Mouse (Mus musculus): Measurements from ENCODE around the gene Tbx21. TPM values are rescaled to one million over a fixed set of nuclear protein-coding genes. Genes with fewer than 3 reads are reported as not detected.

The Tbx21 gene
- polyA plus RNA-seq (2016; fragmentation: Nextera tagmentation; extraction: Ambion mirVana), result 0.23 and 0.37 TPM in 2 replicates

DNA sequence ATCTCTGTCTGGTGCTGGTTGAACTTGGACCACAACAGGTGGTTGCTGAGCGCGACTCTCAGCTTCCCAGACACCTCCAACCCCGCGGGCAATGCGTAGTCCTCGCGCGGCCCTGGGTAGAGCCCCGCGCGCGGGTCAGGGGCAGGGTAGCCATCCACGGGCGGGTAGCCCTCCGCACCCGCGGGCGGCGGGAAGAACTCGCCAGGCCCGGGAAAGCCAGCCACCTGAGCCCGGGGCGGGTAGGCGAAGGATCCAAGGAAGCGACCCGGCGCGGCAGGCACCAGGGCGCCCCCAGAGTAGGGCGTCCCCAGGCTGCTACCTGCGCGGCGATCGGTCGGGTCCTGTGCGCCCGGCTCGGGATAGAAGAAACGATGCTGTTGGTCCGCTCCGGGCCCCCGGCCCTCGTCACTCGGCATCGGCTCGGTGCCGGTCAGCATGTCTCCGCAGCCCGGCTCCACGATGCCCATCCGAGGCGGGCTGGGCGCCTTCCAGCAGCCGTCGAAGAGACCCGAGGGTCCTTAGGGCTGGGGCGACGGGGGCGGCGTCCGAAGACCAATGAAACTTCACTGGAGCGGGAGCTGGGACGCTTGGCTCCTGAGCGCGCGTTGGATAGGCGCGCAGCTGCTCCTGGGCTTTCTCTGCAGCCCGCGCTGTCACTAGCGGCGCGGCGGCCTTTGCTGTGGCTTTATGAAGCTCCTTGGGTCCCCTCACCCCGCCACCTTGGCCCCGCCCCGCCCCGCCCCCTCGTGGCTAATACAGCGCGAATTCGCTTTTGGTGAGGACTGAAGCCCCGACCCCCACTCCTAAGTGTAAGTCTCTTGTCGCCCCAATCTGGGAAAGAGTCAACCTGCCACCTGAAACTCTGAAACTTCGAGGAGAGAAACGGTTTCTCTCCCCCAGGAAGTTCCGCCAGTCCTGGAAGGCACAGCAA, at the start of gene Tbx21:
TSS of gene Tbx21 (minus strand) at position 661 of the 931 bp plus-strand sequence.
- WGBS, result under 1% methylated on average over 84 of the region's 87 CpGs
- DNase-seq (ENCODE audit: extremely low spot score, low spot score), result no peak
- peak within 1 kb of the TSS; percentile 26; the same call in 1 of the 2 replicates for H3K27ac ChIP-seq
- peaks cover 39% of the 10 kb centered on the region for H3K4me1 ChIP-seq
- H3K4me3 ChIP-seq, result peak within 1 kb of the TSS; percentile 55
- no peaks in the 10 kb centered on the region for H3K9me3 ChIP-seq
- peaks cover 86% of the 10 kb centered on the region for H3K27me3 ChIP-seq (ENCODE audit: poor library complexity, severe bottlenecking)
- H3K36me3 ChIP-seq (replicated peaks), result no peaks in the 10 kb centered on the region

DNA sequence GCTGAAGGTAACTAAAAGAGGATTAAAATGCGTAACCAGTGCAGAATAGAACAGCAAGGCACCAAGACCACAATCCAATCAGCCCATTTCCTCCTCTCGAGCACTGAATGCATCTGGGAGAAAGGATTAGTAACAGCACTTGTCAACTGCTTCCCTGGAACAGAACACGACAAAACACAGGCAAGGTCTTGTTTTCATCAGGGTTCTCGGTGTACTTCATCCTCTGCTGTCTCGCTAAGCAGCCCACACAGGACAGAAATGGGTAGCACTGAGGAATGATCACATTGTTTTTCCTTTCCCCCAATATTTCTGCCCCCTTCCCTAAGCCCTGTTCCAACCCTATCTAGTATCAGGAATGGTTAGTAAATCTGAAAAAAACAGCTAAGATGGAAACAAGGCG, 45.2 kb upstream of the Tbx21 start:
- no peak for DNase-seq (ENCODE audit: extremely low spot score, low spot score)
- Histone ChIP-seq H3K27ac (no peak overlapping the region), H3K4me3 (no peak overlapping the region), H3K36me3 (replicated peaks) (peaks cover 100% of the 10 kb centered on the region), H3K9me3 (no peaks in the 10 kb centered on the region), H3K27me3 (ENCODE audit: poor library complexity, severe bottlenecking) (no peaks in the 10 kb centered on the region), H3K4me1 (no peaks in the 10 kb centered on the region)
- 78% methylated on average over 6 of the region's 6 CpGs for WGBS

DNA sequence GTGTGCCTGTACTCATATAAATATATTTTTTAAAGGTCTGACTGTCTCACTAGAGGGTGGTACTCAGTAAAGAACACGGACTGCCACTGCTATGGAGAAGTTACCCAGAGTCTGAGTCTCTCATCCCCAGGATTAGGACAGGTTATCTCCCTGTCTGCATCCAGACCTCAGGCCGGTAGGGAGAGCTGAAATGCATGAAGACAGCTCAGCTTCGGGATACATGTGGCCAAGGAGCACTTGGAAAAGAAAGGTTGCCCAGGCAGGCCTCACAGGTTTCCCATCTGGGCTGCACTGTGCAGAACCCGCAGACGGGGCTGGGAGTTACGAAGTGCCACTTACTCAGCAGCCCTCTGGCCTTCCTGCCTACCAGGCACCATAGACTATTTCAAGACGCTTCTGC, 41.9 kb upstream of the Tbx21 start:
- H3K9me3 ChIP-seq, result no peaks in the 10 kb centered on the region
- peaks cover 27% of the 10 kb centered on the region for H3K4me1 ChIP-seq
- no peak overlapping the region for H3K27ac ChIP-seq
- H3K27me3 ChIP-seq (ENCODE audit: poor library complexity, severe bottlenecking), result peaks cover 5% of the 10 kb centered on the region; the same call in 1 of the 2 replicates
- H3K4me3 ChIP-seq, result no peak overlapping the region
- peaks cover 86% of the 10 kb centered on the region for H3K36me3 ChIP-seq (replicated peaks)
- DNase-seq (ENCODE audit: extremely low spot score, low spot score), result no peak
- WGBS, result 88% methylated on average over 7 of the region's 7 CpGs

DNA sequence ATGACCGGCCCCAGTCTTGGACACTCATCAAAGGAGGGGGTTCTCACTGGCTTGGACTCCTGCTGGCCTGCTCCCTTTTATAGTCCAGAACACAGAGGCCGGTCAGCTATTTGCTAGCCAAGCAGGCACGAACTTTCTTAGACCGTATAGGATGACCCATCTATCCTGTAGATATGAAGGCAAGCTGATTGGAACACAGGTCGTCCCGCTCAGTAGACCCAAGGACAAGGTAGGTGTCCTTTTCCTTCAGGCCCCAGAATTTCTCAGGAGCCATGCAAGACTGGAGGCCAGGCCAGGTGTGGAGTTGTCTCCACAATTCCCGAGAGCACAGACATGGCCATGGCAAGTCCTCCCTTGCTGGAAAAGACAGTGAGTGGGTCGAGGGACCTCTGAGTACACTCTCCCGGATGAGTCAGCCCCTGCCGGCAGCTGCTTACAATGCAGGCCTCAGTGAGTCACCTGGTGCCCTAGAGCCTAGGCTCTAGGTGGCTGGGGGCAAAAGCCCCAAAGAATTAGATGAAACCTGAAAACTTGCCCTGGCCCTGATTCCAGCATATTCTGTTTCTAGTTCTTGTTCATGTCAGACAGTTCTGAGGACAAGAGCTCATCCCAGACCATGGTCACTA, 37.6 kb upstream of the Tbx21 start:
- Histone ChIP-seq H3K4me3 (peak overlapping the region; percentile 84), H3K4me1 (peaks cover 62% of the 10 kb centered on the region), H3K27me3 (ENCODE audit: poor library complexity, severe bottlenecking) (peaks cover 30% of the 10 kb centered on the region), H3K27ac (0 out of 2 replicates have a peak overlapping the region, but pooled peaks have one; percentile 96), H3K36me3 (replicated peaks) (peaks cover 46% of the 10 kb centered on the region), H3K9me3 (no peaks in the 10 kb centered on the region)
- DNase-seq (ENCODE audit: extremely low spot score, low spot score), result no peak
- WGBS, result 24% methylated on average over 10 of the region's 10 CpGs

DNA sequence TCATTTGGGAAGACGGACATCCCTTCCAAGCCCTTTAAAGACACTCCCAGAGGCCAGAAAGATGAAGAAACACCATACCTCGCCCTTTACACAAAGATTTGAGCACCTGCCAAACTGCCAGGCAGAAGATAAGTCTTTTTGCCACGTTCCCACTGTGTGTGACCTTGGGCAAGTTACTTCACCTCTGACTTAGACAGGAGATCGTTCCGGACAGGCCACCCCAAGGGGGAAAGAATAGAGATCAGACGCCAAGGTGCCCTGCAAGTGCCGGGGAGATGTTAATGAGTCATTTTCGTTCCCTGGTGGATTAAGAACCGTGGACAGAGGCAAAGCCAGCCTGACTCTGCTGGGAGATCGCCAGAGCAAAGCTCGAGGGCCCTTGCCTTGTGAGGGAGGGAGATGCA, 36.9 kb upstream of the Tbx21 start:
- H3K27ac ChIP-seq, result peak overlapping the region; percentile 96
- no peaks in the 10 kb centered on the region for H3K9me3 ChIP-seq
- peaks cover 38% of the 10 kb centered on the region for H3K27me3 ChIP-seq (ENCODE audit: poor library complexity, severe bottlenecking)
- peaks cover 44% of the 10 kb centered on the region for H3K36me3 ChIP-seq (replicated peaks)
- H3K4me1 ChIP-seq, result peaks cover 62% of the 10 kb centered on the region
- no peak for DNase-seq (ENCODE audit: extremely low spot score, low spot score)
- H3K4me3 ChIP-seq, result peak overlapping the region; percentile 84
- WGBS, result under 1% methylated on average over 11 of the region's 11 CpGs

DNA sequence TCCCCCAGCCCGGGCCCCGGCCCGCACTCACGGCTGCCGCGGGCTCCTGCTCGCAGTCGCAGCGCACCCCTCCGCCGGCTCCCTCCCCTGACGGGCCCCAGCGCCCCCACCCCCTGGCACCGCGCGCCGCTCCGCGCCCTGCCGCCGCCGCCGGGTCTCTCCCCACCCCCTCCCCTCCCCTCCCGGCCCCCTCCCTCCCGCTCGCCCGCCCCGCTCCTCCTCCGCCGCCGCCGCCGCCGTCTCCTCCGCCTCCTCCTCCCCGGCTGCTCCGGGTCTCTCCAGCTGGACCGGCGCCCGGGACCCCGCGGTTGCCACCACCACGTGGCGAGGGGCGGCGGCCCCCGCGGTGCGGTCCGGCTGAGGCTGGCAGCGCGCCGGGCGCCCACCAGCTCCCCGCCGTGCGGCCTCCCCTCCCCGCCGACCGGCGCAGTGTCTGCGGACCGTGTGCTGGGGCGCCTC, 36.2 kb upstream of the Tbx21 start, which contains the start of gene Tbkbp1:
TSS of gene Tbkbp1 (minus strand) at position 153 of the 459 bp plus-strand sequence.
- H3K4me3 ChIP-seq, result peak within 1 kb of the TSS; percentile 84
- peak within 1 kb of the TSS; percentile 96 for H3K27ac ChIP-seq
- H3K4me1 ChIP-seq, result peaks cover 67% of the 10 kb centered on the region
- under 1% methylated on average over 45 of the region's 64 CpGs for WGBS
- H3K36me3 ChIP-seq (replicated peaks), result peaks cover 39% of the 10 kb centered on the region
- H3K9me3 ChIP-seq, result no peaks in the 10 kb centered on the region
- H3K27me3 ChIP-seq (ENCODE audit: poor library complexity, severe bottlenecking), result peaks cover 38% of the 10 kb centered on the region
- DNase-seq (ENCODE audit: extremely low spot score, low spot score), result peak; percentile 55

DNA sequence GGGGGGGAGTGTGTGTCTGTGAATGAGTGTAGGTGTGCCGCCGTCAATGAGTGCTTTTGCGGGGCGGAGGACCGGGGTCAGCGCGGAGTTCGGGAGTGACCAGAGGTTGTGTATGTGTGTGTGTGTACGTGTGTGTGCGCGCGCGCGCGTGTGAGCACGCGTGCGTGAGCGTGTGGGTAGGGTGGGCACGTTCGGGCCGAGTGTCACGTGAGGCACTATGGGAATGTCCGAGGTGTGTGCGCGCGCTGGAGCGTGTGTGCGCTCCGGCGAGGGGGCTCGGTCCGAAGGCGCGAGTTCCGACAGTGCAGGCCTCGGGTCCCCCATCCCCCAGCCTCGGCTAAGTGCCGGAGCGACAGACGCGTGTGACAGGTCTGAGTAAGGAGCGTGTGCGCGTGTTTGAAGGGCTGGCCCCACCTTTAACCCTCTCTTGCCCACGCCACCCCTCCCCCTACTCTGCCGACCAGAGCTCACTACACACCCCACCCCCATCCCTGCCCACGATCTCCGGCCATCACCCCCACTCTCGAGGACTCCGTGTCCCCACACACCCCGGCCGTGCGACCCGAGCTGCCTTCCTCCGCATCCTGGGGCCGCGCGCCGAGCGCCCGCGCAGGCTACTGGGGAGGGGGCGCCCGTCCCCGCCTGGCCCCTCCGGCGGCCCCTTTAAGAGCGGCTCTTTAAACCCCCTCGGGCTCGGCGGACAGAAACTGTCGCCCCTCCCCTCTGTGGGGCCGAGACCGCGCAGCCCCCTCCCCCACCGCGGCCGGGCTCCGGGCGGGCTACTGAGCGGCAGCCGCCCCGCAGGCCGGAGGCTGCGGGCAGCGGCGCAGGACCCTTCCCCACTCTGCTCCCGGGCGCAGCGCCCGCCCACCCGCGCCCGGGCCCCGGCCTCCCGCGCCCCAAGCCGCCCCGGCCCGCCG, 35.5 kb upstream of the Tbx21 start:
- WGBS, result under 1% methylated on average over 98 of the region's 102 CpGs
- H3K4me1 ChIP-seq, result peaks cover 72% of the 10 kb centered on the region
- peak overlapping the region; percentile 84 for H3K4me3 ChIP-seq
- H3K9me3 ChIP-seq, result no peaks in the 10 kb centered on the region
- H3K27ac ChIP-seq, result peak overlapping the region; percentile 96
- peak; percentile 85 for DNase-seq (ENCODE audit: extremely low spot score, low spot score)
- peaks cover 39% of the 10 kb centered on the region for H3K36me3 ChIP-seq (replicated peaks)
- H3K27me3 ChIP-seq (ENCODE audit: poor library complexity, severe bottlenecking), result peaks cover 38% of the 10 kb centered on the region

DNA sequence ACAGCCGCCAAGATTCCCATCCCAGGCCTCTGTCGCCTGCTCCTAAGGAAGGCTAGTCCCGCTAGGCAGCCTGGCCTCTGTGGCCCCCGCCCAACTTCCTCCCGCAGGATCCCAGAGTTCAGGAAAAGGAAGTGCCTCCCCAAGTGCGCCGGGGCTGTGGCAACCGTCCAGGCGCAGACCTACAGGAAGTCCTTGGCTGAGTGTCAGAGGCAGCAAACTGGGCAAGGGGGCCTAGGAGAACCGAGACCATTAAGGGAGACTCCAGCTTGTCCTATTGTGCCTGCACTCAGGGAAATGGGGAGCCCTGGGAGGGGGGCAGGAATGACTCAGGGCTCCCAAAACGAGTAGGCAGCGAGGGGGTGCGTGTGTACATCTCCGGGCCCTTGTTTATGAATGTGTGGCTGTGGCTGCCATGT, 34.9 kb upstream of the Tbx21 start:
- peak overlapping the region; percentile 84 for H3K4me3 ChIP-seq
- peak overlapping the region; percentile 96 for H3K27ac ChIP-seq
- WGBS, result 3% methylated on average over 14 of the region's 14 CpGs
- peaks cover 72% of the 10 kb centered on the region for H3K4me1 ChIP-seq
- H3K36me3 ChIP-seq (replicated peaks), result peaks cover 38% of the 10 kb centered on the region
- no peaks in the 10 kb centered on the region for H3K9me3 ChIP-seq
- peaks cover 38% of the 10 kb centered on the region for H3K27me3 ChIP-seq (ENCODE audit: poor library complexity, severe bottlenecking)
- DNase-seq (ENCODE audit: extremely low spot score, low spot score), result peak; percentile 39

DNA sequence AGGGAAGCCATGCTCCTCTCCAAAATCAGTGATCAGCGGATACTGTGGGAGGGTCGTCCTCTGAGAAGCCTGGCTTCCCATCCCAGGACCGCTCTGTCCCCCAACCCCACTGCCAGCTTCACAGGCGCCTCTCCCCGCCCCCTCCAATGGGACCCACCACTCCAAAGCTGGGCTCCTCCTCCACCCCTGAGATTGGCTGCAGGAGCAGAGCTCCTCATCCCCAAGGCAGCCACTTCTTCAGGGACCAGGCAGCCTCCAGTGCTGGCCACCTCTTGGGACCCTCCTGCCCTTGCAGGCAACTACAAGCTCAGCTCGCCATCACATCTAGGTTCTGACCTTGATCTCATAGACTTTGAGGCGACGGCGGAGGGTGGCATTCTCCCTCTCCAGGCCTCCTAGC, 33.9 kb upstream of the Tbx21 start:
- WGBS, result 20% methylated on average over 9 of the region's 9 CpGs
- H3K27me3 ChIP-seq (ENCODE audit: poor library complexity, severe bottlenecking), result peaks cover 38% of the 10 kb centered on the region
- peaks cover 65% of the 10 kb centered on the region for H3K4me1 ChIP-seq
- DNase-seq (ENCODE audit: extremely low spot score, low spot score), result no peak
- peak overlapping the region; percentile 84 for H3K4me3 ChIP-seq
- peaks cover 37% of the 10 kb centered on the region for H3K36me3 ChIP-seq (replicated peaks)
- no peaks in the 10 kb centered on the region for H3K9me3 ChIP-seq
- H3K27ac ChIP-seq, result peak overlapping the region; percentile 96; the same call in 1 of the 2 replicates

DNA sequence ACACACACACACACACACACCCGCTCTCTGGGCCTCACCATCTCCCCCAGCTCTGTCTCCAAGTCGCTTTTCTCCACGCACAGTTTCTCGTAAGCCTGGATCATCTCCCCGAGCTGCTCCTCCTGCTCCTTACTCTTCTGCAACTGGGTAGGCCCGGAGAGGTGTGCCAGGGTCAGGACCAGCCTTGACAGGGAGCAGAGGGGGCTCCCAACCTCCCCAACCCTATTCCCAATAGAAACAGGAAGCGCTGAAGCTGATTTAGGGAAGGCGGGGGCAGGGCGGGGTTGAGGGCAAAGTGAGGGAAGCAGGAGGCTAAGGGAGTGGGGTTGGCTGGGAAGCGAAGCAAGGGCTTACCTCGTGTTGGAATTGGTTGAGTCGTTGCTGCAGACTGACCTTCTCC, 33.5 kb upstream of the Tbx21 start:
- peak overlapping the region; percentile 84 for H3K4me3 ChIP-seq
- peaks cover 38% of the 10 kb centered on the region for H3K27me3 ChIP-seq (ENCODE audit: poor library complexity, severe bottlenecking)
- H3K36me3 ChIP-seq (replicated peaks), result peaks cover 34% of the 10 kb centered on the region
- peaks cover 65% of the 10 kb centered on the region for H3K4me1 ChIP-seq
- no peak for DNase-seq (ENCODE audit: extremely low spot score, low spot score)
- 31% methylated on average over 12 of the region's 12 CpGs for WGBS
- H3K27ac ChIP-seq, result peak overlapping the region; percentile 96; the same call in 1 of the 2 replicates
- H3K9me3 ChIP-seq, result no peaks in the 10 kb centered on the region

DNA sequence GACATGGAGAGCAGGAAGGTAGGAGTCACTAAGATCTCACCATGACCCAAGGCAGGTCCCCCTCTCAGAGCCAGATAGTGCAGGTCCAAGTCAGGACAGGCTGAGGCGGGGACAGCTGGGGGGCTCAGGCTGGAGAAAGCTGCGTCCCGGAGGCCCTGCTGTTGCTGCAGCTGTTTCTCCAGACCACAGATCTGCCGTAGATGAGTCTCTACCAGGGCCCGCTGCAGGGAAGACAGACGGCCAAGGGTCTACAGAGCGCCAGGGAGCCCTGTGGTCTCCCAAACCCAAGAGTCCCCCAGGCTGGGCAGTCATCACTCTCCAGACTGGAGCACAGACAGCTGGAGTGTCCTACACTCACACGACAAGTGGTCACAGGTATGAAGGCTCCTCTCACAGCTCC, 32.2 kb upstream of the Tbx21 start:
- WGBS, result 88% methylated on average over 8 of the region's 8 CpGs
- Histone ChIP-seq H3K36me3 (replicated peaks) (peaks cover 38% of the 10 kb centered on the region), H3K4me1 (peaks cover 56% of the 10 kb centered on the region), H3K27ac (no peak overlapping the region), H3K27me3 (ENCODE audit: poor library complexity, severe bottlenecking) (peaks cover 34% of the 10 kb centered on the region), H3K4me3 (no peak overlapping the region), H3K9me3 (no peaks in the 10 kb centered on the region)
- DNase-seq (ENCODE audit: extremely low spot score, low spot score), result no peak

DNA sequence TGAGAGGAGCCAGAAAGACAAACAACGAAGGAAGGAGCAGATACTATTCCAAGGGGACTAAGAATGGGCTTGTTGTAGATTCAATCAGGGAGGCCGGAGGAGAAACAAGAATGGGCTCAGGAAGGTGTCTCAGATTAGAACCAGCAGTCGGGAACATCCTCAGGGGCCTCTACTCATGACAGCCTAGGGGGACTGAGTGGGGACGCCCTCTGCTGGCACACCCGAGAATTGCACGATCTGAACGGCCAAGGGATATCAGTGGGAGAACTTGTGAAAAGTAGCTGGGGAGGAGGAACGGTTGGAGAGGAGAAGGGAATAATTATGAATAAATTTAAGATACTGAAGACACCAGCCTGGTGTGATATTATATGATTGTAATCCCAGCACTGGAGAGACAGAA, 31.6 kb upstream of the Tbx21 start:
- WGBS, result 12% methylated on average over 8 of the region's 8 CpGs

More for the DNA sequence above, 31.6 kb upstream of the Tbx21 start:
- Histone ChIP-seq H3K27ac (no peak overlapping the region), H3K36me3 (replicated peaks) (peaks cover 38% of the 10 kb centered on the region), H3K4me1 (peaks cover 50% of the 10 kb centered on the region), H3K9me3 (no peaks in the 10 kb centered on the region), H3K4me3 (no peak overlapping the region; the same call in 1 of the 2 replicates), H3K27me3 (ENCODE audit: poor library complexity, severe bottlenecking) (peaks cover 38% of the 10 kb centered on the region)
- DNase-seq (ENCODE audit: extremely low spot score, low spot score), result peak; percentile 82

All from forebrain, embryonic 10.5 days (tissue).